Mouse (Mus musculus) Patski (cell line): ENCODE measurements around the gene Hspa12a. TPM values are rescaled to one million over a fixed set of nuclear protein-coding genes. Genes with fewer than 3 reads are reported as not detected.
A peak's percentile ranks its signal among the peaks of the same experiment; 100 is the strongest.

ENCODE experiments used
- ATAC-seq: fragments of 100-300 bp; one replicate; pipeline ENCODE4 v1.8.0; 2021
- CTCF ChIA-PET: fragments of 350-600 bp; sonication (Branson Sonifier 250); formaldehyde crosslinking; loops from one replicate; lab custom pipeline; 2022; ENCODE audit warnings: inconsistent platforms; lab: Charles Lee
- POLR2A ChIA-PET: fragments of 350-600 bp; sonication (Branson Sonifier 250); formaldehyde crosslinking; loops from one replicate; lab custom pipeline; 2022; ENCODE audit warnings: antibody characterized with exemption, inconsistent platforms; lab: Charles Lee
- DNase-seq: peaks from one replicate; pipeline ENCODE4 v3.0.0-alpha.2; 2011; ENCODE audit warnings: low read depth, low spot score
- H3K27me3 ChIP-seq: fragments of 371-371 bp; one replicate; pipeline ENCODE4 v1.5.1; 2021
- CTCF ChIP-seq: fragments of 100-300 bp; IDR thresholded peaks from one replicate; pipeline ENCODE4 v1.5.1; 2021
- in situ Hi-C: fragments of 300-500 bp; cut with MboI; formaldehyde crosslinking; loops from 3 replicates; pipeline ENCODE4 v1.11.1; 2018; ENCODE audit warnings: low pct_unique_long_range_greater_than_20kb, mixed read lengths
- polyA plus RNA-seq: library from polyadenylated mRNA; unstranded; gene quantifications from one replicate; pipeline ENCODE4 v1.2.3, GENCODE M21; 2021

Hspa12a gene
- 1.1 TPM for polyA plus RNA-seq

DNA sequence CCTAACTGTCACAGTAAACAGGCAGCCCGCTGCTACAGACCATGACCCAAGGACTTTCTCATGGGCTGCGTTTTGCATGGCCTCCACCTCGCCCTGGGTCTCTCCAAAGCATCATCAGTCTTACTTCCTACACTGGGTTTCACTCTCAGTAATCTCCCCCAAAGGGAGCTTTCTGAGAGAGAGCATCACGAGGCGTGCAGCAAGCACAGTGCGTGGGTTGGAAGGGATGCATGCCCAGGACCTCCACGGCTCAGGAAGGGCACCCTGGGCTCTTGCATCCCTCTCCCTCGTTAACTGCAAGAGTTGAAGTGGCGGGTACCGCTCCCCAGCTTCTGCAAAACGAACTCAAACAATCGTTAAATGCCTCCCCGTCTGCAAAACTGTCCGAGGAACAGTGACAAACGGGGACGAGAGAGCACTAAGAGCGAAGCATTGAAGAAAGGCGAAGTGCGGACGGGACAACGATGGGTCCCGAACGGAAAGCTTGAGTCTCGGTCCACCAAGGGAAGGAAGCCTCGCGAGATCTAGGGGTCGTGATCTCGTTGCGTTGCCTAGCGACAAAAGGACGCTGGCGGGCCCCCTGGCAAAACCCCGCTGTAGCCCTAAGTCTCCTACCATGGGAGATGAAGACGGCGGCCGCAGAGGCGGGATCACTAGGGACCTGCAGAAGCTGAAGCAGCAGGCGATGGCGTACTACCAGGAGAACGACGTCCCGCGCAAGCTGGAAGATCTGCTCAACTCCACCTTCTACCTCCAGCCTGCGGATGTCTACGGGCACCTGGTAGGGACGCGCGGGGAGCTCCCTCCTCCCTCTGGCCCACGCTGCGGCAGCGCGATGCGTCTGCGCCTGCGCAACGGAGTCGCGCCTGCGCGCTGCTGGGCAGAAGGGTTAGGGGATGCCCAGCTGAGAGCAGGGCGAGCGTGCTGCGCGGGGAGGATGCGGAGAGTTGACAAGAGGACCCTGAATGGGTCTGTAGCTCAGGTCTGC, at the start of gene Hspa12a, which contains the start of gene Eno4:
TSS of gene Hspa12a (minus strand) at position 814 of the 988 bp plus-strand sequence.
TSS of gene Eno4 (plus strand) at position 585 of the 988 bp plus-strand sequence.
- POLR2A ChIA-PET = interaction anchor here (0.9 to 1.1 kb wide), 2 partner anchors 20 to 117 kb away, joined by 3 to 6 read pairs; no protein-coding TSS in a partner anchor
- peak; percentile 71 for DNase-seq
- no peak for TF ChIP-seq CTCF
- CTCF ChIA-PET = interaction anchor here (1.1 to 1.8 kb wide), 2 partner anchors 31 to 36 kb away, joined by 4 to 7 read pairs; no protein-coding TSS in a partner anchor
- ATAC-seq = peak; percentile 93
- peaks cover 3% of the 10 kb centered on the region for H3K27me3 ChIP-seq
- in situ Hi-C loops = no loop called here

DNA sequence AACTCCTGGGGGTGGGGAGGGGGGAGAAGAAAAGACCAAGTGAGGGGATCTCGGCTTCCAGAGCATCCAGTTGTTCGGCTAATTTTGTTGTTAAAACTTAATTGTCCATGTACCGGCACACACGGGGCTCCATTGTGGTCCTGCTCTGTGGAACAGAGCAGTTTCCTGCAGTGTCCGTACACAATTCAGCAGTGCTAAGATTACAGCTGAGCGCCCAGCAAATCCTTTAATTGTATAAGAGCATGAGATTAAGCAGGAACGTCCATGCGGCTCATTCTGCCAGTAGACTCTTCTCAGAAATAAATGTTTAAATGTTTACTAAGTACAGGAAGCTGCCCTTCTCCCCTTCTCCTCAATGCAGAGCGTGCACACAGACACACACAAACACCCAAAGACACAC, 38.1 kb upstream of the Hspa12a start:
- DNase-seq (no peak), ATAC-seq (no peak)
- CTCF ChIA-PET = no interaction called here
- in situ Hi-C loops = no loop called here
- POLR2A ChIA-PET = no interaction called here
- no peak for TF ChIP-seq CTCF
- H3K27me3 ChIP-seq = no peaks in the 10 kb centered on the region

DNA sequence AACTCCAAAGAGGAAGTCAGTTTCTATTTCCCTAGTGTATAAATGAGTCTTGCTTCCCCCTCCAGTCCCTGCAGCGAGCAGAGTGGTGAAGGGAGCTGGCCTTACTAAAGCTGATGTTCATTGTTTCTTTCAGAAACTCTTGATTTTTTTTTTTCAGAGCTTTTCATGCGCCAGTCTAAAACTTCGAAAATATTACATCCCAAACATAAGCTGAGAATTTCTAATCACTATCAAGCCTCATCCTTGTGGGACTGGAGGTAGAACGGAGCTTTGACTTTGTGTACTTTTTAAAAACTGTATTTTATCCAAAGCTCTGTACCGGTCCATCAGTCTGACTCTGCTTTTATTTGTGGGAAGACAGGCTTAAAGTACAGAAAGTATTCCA, 36.6 kb upstream of the Hspa12a start:
- in situ Hi-C loops = no loop called here
- DNase-seq (no peak), ATAC-seq (no peak)
- no peaks in the 10 kb centered on the region for H3K27me3 ChIP-seq
- TF ChIP-seq CTCF = no peak
- ChIA-PET CTCF (interaction anchor here (1.1 kb wide), 1 partner anchor 37 kb away, joined by 4 read pairs; the partner anchor contains the start of genes Eno4 and Hspa12a), POLR2A (no interaction called here)

DNA sequence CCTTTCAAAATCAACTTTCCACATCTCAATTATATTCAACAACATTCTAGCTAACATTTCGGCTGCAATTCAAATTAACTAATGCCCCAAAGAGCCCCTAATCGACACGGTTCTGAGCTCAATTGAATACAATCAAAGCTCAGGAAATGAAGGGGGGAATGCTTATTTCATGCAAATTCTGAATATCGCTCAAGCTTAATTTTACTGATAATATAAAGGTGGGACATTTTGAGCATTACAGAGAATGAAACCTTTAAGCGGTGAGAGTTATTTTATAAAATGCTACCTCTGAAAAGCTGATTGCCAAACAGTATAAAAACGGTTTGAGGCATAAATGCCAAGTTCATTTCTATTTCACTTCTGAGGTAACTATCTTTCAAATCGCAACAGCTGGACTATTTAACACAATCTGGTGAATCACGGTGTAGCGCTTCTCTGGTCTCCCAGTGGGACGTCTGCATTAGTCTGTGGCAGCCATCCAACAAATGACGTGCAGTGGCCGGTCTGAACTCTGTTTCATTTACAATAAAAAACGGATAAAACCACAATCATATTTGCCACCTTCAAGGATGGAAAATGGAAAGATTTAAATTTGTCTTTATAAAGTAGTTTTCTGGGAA, 36.1 kb upstream of the Hspa12a start:
- DNase-seq (peak; percentile 12), ATAC-seq (no peak)
- ChIA-PET POLR2A (interaction anchor here (0.6 kb wide), 1 partner anchor 177 kb away, joined by 4 read pairs; no protein-coding TSS in a partner anchor), CTCF (interaction anchor here (0.6 to 1.1 kb wide), 2 partner anchors 36 to 475 kb away, joined by 3 to 4 read pairs; partner anchors contain the start of genes Eno4 and Hspa12a)
- in situ Hi-C loops = no loop called here
- TF ChIP-seq CTCF = no peak
- no peaks in the 10 kb centered on the region for H3K27me3 ChIP-seq

DNA sequence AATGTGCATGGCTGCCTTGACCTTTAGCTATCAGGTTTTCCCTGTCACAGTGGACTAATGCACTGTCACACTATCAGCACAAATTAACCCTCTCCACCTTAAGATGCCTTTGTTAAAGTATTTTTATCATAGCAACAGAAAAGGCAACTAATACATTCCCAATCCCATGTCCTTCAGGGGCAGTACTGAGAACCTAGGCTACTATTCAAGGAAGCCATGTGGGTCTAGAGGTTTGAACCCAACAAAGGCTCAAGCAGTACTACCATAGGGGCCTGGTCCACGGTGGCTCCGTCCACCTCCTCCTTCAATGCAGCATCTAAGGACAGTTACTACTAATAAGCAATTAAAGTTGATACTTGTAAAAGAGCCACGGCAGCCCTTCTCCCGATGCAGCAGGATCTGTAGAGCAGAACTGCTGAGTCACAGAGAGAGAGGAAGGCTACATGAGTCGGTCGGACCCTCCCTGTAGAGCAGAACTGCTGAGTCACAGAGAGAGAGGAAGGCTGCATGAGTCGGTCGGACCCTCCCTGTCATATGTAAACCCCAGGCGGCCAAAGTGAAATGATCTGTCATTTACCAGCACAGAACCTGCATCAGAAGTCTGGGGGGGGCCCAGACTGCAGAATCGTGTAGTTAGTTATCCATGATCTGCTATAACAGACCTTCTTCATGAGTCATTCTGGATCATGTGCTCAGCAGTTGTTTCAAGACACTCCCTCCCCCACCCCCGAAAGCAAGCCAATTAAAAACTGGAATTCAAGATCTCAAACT, 35.1 kb upstream of the Hspa12a start:
- in situ Hi-C loops = no loop called here

DNA sequence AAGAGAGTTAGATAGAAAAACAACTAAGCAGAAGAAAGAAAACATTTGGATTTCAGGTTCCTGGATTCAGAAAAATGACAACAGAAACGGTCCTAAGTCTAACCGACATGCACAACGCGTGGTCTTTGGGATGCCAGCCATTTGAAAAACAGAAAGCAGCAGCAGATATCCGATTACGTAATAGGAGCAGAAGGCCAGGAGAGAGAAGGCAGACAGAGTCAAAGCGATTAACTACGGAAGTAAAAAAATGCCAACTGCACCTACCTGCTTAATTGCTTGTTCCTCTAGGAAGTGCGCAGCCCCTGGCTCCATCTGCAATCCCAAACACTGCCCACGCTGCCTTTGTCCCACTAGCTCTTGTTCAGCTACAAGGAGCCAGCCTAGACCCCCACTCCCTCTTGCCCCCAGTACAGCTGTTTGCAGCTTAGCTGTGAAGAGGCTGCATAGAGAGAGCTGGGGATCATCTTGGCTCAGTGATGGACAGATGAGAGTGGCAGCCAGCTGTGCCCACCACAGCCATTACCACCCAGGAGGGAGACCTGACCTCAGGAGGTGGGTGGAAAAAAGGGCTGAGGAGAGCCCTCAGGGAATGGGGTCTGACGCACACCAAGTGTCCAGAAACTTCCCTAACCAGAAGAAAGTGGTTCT, 31.9 kb upstream of the Hspa12a start:
- DNase-seq (no peak), ATAC-seq (no peak)
- no peak for TF ChIP-seq CTCF
- H3K27me3 ChIP-seq = no peaks in the 10 kb centered on the region
- ChIA-PET POLR2A (no interaction called here), CTCF (no interaction called here)
- in situ Hi-C loops = no loop called here

More for the DNA sequence above, 35.1 kb upstream of the Hspa12a start:
- H3K27me3 ChIP-seq = no peaks in the 10 kb centered on the region
- DNase-seq (peak; percentile 12), ATAC-seq (peak; percentile 82)
- no peak for TF ChIP-seq CTCF
- ChIA-PET CTCF (interaction anchor here (1.1 kb wide), 1 partner anchor 35 kb away, joined by 4 read pairs; the partner anchor contains the start of genes Eno4 and Hspa12a), POLR2A (no interaction called here)

DNA sequence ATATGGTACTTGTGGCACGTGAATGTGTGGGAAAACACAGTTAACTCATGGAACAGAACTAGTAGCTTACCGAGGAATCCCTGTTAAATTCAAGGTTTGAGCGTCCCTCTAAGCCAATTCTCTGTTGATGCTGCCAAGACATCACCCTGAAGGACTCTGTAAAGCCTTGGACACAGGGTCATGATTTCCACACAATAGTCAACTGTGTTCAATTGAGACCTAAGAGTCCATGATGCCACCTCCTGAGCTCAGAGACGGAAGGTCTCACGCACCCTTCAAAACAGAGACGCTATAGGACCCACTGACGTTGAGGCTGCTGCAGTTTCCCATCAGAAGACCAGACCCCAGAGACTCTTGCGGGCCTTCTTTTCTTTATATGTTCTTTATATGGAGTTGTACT, 30.7 kb upstream of the Hspa12a start:
- POLR2A ChIA-PET = no interaction called here
- in situ Hi-C loops = no loop called here
- no peaks in the 10 kb centered on the region for H3K27me3 ChIP-seq
- no peak for TF ChIP-seq CTCF
- CTCF ChIA-PET = no interaction called here
- DNase-seq (no peak), ATAC-seq (no peak)

DNA sequence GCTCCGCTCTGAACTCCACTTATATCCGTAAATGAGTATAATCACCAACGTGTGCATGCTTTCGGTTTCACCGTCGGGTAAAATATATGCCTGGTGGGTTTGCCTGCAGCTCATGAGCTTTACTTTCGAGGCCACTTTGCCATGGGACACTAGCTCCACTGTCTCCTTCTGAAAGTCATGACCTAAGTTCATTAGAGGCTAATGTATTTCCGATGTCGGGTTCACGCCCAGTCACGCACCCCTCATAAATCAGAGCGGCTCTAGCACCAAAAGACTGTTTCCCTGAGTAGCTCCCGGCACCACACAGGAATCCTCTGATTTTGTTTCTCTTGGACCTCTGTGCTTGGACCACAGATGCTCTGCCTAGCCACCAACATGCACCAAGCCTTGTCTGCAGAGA, 27.4 kb upstream of the Hspa12a start:
- in situ Hi-C loops = no loop called here
- ATAC-seq (no peak), DNase-seq (no peak)
- ChIA-PET CTCF (no interaction called here), POLR2A (no interaction called here)
- no peaks in the 10 kb centered on the region for H3K27me3 ChIP-seq
- TF ChIP-seq CTCF = no peak

DNA sequence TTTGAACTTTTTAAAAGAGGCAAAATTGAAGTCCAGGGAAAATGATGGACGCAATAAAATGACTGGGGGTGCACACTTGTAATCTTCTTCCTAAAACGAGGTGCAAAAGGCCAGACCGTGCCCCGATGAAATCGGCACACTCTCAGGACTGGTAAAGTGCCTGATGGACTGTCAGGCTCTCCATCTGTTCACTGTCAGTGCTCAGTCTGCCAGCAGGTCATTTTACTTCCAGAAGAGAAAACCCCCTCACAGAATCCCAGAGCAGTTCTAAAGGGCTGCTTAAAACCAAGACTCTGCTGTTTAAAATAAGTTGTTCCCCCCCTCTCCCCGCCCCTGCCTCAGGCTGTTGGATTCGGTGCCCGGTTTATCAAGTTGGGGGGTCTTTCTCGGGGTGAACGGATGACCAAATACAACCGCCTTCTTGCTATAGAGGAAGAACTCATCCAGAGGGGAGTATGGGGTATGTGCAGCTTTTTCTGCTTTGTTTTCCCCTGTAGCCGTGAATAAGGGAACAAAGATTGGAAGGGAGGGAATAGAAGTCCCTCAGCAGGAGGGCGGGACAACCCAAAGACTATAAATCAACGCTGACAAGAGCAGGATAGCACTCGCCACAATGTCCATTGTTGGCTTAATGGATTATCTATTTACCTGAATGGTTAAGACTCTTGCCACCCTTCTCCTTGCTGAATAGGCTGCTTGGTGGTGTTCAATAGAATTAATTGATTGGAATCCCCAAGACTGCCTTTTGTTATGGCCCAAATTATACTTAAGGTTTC, 25.5 kb upstream of the Hspa12a start:
- H3K27me3 ChIP-seq = no peaks in the 10 kb centered on the region
- CTCF ChIA-PET = no interaction called here
- no peak for TF ChIP-seq CTCF
- ATAC-seq (no peak), DNase-seq (no peak)
- POLR2A ChIA-PET = no interaction called here
- in situ Hi-C loops = no loop called here
